Mouse (Mus musculus): ENCODE results near the gene Olfr1150-ps1. TPM values are rescaled to one million over a fixed set of nuclear protein-coding genes. Genes with fewer than 3 reads are reported as not detected.

Gene Olfr1150-ps1
- not detected in 2 replicates for total RNA-seq (2017)

GRCm38 (mm10) chr2:87843693-87844092, at the start of gene Olfr1150-ps1:
TSS of gene Olfr1150-ps1 (plus strand) at chr2:87843993.
- no peak for ATAC-seq (replicated peaks; ENCODE audit: low read depth, poor library complexity, severe bottlenecking)

GRCm38 (mm10) chr2:87800292-87800691, 43.5 kb upstream of the Olfr1150-ps1 start, which contains the start of gene Olfr1143:
TSS of gene Olfr1143 (plus strand) at chr2:87800592.
- no peak for ATAC-seq (replicated peaks; ENCODE audit: low read depth, poor library complexity, severe bottlenecking)

GRCm38 (mm10) chr2:87809522-87809921, 34.3 kb upstream of the Olfr1150-ps1 start, which contains the start of gene Olfr1145:
TSS of gene Olfr1145 (plus strand) at chr2:87809822.
- ATAC-seq (replicated peaks; ENCODE audit: low read depth, poor library complexity, severe bottlenecking) = no peak

GRCm38 (mm10) chr2:87830233-87830632, 13.6 kb upstream of the Olfr1150-ps1 start, which contains the start of gene Olfr1148:
TSS of gene Olfr1148 (plus strand) at chr2:87830533.
- ATAC-seq (replicated peaks; ENCODE audit: low read depth, poor library complexity, severe bottlenecking) = no peak

GRCm38 (mm10) chr2:87855562-87855961, 11.8 kb downstream of the Olfr1150-ps1 start, which contains the start of gene Olfr1151:
TSS of gene Olfr1151 (plus strand) at chr2:87855862.
- ATAC-seq (replicated peaks; ENCODE audit: low read depth, poor library complexity, severe bottlenecking) = no peak

- no peak for ATAC-seq (replicated peaks; ENCODE audit: low read depth, poor library complexity, severe bottlenecking)
Measured at GRCm38 (mm10) chr2:87866192-87866591, 22.4 kb downstream of the Olfr1150-ps1 start, which contains the start of gene Olfr1152. TSS of gene Olfr1152 (plus strand) at chr2:87866492.

GRCm38 (mm10) chr2:87894662-87895061, 50.9 kb downstream of the Olfr1150-ps1 start, which contains the start of gene Olfr1153:
TSS of gene Olfr1153 (plus strand) at chr2:87894962.
- ATAC-seq (replicated peaks; ENCODE audit: low read depth, poor library complexity, severe bottlenecking) = no peak

Other genes with a start within 250 kb of the Olfr1150-ps1 start
- not detected in 2 replicates for gene Olfr1130, start 237.8 kb upstream of the Olfr1150-ps1 start, total RNA-seq (2017)
- not detected in 2 replicates for gene Olfr1131, start 216.9 kb upstream of the Olfr1150-ps1 start, total RNA-seq (2017)
- not detected in 2 replicates for gene Olfr1132, start 206.5 kb upstream of the Olfr1150-ps1 start, total RNA-seq (2017)
- not detected in 2 replicates for gene Olfr1133, start 196.6 kb upstream of the Olfr1150-ps1 start, total RNA-seq (2017)
- gene Olfr1134, start 185.5 kb upstream of the Olfr1150-ps1 start, total RNA-seq (2017) = not detected in 2 replicates
- not detected in 2 replicates for gene Olfr1135, start 170.3 kb upstream of the Olfr1150-ps1 start, total RNA-seq (2017)
- gene Olfr1136, start 150.0 kb upstream of the Olfr1150-ps1 start, total RNA-seq (2017) = not detected in 2 replicates
- gene Olfr1137, start 130.8 kb upstream of the Olfr1150-ps1 start, total RNA-seq (2017) = not detected in 2 replicates
- gene Olfr1138, start 104.0 kb upstream of the Olfr1150-ps1 start, total RNA-seq (2017) = not detected in 2 replicates
- gene Olfr1140, start 100.2 kb upstream of the Olfr1150-ps1 start, total RNA-seq (2017) = not detected in 2 replicates
- gene Olfr1141, start 90.0 kb upstream of the Olfr1150-ps1 start, total RNA-seq (2017) = not detected in 2 replicates
- not detected in 2 replicates for gene Olfr152, start 64.5 kb upstream of the Olfr1150-ps1 start, total RNA-seq (2017)
- gene Olfr1143, start 43.4 kb upstream of the Olfr1150-ps1 start, total RNA-seq (2017) = not detected in 2 replicates
- not detected in 2 replicates for gene Olfr1145, start 34.2 kb upstream of the Olfr1150-ps1 start, total RNA-seq (2017)
- gene Olfr1148, start 13.5 kb upstream of the Olfr1150-ps1 start, total RNA-seq (2017) = not detected in 2 replicates
- not detected in 2 replicates for gene Olfr1151, start 11.9 kb downstream of the Olfr1150-ps1 start, total RNA-seq (2017)
- gene Olfr1152, start 22.5 kb downstream of the Olfr1150-ps1 start, total RNA-seq (2017) = not detected in 2 replicates
- gene Olfr1153, start 51.0 kb downstream of the Olfr1150-ps1 start, total RNA-seq (2017) = not detected in 2 replicates
- not detected in 2 replicates for gene Olfr1154, start 61.2 kb downstream of the Olfr1150-ps1 start, total RNA-seq (2017)
- gene Olfr1155, start 101.1 kb downstream of the Olfr1150-ps1 start, total RNA-seq (2017) = not detected in 2 replicates
- not detected in 2 replicates for gene Olfr1156, start 109.1 kb downstream of the Olfr1150-ps1 start, total RNA-seq (2017)
- not detected in 2 replicates for gene Olfr1157, start 124.3 kb downstream of the Olfr1150-ps1 start, total RNA-seq (2017)
- not detected in 2 replicates for gene Olfr74, start 130.7 kb downstream of the Olfr1150-ps1 start, total RNA-seq (2017)
- not detected in 2 replicates for gene Olfr1158, start 146.1 kb downstream of the Olfr1150-ps1 start, total RNA-seq (2017)
- not detected in 2 replicates for gene Olfr1160, start 164.3 kb downstream of the Olfr1150-ps1 start, total RNA-seq (2017)
- not detected in 2 replicates for gene Olfr1161, start 178.8 kb downstream of the Olfr1150-ps1 start, total RNA-seq (2017)
- not detected in 2 replicates for gene Olfr73, start 193.7 kb downstream of the Olfr1150-ps1 start, total RNA-seq (2017)
- gene Olfr1162, start 207.1 kb downstream of the Olfr1150-ps1 start, total RNA-seq (2017) = not detected in 2 replicates
- gene Olfr1163, start 227.8 kb downstream of the Olfr1150-ps1 start, total RNA-seq (2017) = not detected in 2 replicates
- not detected in 2 replicates for gene Olfr1164, start 250.0 kb downstream of the Olfr1150-ps1 start, total RNA-seq (2017)